Mouse (Mus musculus) midbrain, embryonic 16.5 days (tissue): ENCODE results near the gene Srxn1. TPM values are rescaled to one million over a fixed set of nuclear protein-coding genes. Genes with fewer than 3 reads are reported as not detected.
A peak's percentile ranks its signal among the peaks of the same experiment; 100 is the strongest.

Source experiments
- ATAC-seq: fragments of 200-750 bp; cut with Nextera tagmentation; 2 replicates; pipeline ENCODE4 v1.8.0; 2017; ENCODE audit warnings: moderate TSS enrichment
- H3K27ac ChIP-seq: fragments of 300-500 bp; sonication (generic); 2 replicates; pipeline ENCODE4 v1.5.1; 2014; ENCODE audit warnings: mild to moderate bottlenecking, low read length, mixed read lengths
- H3K27me3 ChIP-seq: fragments of 300-500 bp; sonication (generic); 2 replicates; pipeline ENCODE4 v1.6.1; 2014; ENCODE audit warnings: low read depth, low read length, mixed read lengths; ENCODE audit not compliant: control insufficient read depth, insufficient read depth
- H3K36me3 ChIP-seq: fragments of 300-500 bp; sonication (generic); 2 replicates; pipeline ENCODE4 v1.6.1; 2014; ENCODE audit warnings: mild to moderate bottlenecking, low read length, moderate library complexity, mixed read lengths; ENCODE audit not compliant: control insufficient read depth, insufficient read depth
- H3K4me1 ChIP-seq: fragments of 300-500 bp; sonication (generic); 2 replicates; pipeline ENCODE4 v1.6.1; 2014; ENCODE audit warnings: mild to moderate bottlenecking, low read length, mixed read lengths; ENCODE audit not compliant: control insufficient read depth, insufficient read depth
- H3K4me2 ChIP-seq: fragments of 300-500 bp; sonication (generic); 2 replicates; pipeline ENCODE4 v1.6.1; 2014; ENCODE audit warnings: mild to moderate bottlenecking, low read length, mixed read lengths
- H3K4me3 ChIP-seq: fragments of 300-500 bp; sonication (generic); 2 replicates; pipeline ENCODE4 v1.5.1; 2014; ENCODE audit warnings: low read depth, mild to moderate bottlenecking, low read length, moderate library complexity, mixed read lengths
- H3K9ac ChIP-seq: fragments of 300-500 bp; sonication (generic); 2 replicates; pipeline ENCODE4 v1.6.1; 2014; ENCODE audit warnings: low read depth, low read length, mixed read lengths
- H3K9me3 ChIP-seq: fragments of 300-500 bp; sonication (generic); replicated peaks from 2 replicates; pipeline ENCODE4 v1.6.1; 2014; ENCODE audit warnings: mild to moderate bottlenecking, low read length, mixed read lengths; ENCODE audit not compliant: control insufficient read depth, poor library complexity, severe bottlenecking
- WGBS: fragments of 180-500 bp; shearing (Covaris S2); extraction: QIAGEN DNeasy Blood & Tissue Kit; methylation state at CpG from one replicate; pipeline ENCODE4 v1.1.7; 2014; 5-methylcytosine and 5-hydroxymethylcytosine counted together
- polyA plus RNA-seq: library from polyadenylated mRNA; unstranded; fragments of >200 nt; fragmentation: Nextera tagmentation; extraction: Ambion mirVana; gene quantifications from 2 replicates; pipeline ENCODE4 v1.2.1, GENCODE M21; 2015

The Srxn1 gene
- polyA plus RNA-seq, 1 experiment from 2014 or later, result 25.4 TPM

DNA sequence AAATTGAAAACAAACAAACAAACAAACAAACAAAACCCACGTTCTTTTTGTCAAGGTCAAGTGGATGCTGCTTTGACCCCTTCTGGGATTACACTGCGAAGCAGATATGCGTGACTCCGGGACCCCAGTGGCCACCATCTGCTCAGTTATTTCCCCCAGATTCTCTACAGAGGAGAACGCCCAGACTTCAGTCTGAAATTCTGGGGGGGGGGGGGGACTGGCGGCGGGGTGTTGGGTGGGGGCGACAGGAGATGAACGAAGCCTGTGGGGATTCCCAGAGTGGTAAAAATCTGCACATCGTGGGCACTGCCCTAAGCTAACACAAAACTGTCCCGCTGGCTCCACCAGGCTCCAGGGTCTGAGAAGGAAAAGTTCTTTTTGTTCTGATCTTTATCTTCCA is 37.3 kb downstream of the Srxn1 start:
- no peak overlapping the region for H3K27ac ChIP-seq
- H3K9me3 ChIP-seq, result no peaks in the 10 kb centered on the region
- no peak for ATAC-seq
- H3K27me3 ChIP-seq, result peaks cover 42% of the 10 kb centered on the region
- H3K4me3 ChIP-seq, result no peak overlapping the region
- H3K4me1 ChIP-seq, result peaks cover 20% of the 10 kb centered on the region
- H3K36me3 ChIP-seq, result no peaks in the 10 kb centered on the region
- peak overlapping the region; percentile 48; the same call in 1 of the 2 replicates for H3K9ac ChIP-seq
- H3K4me2 ChIP-seq, result peak overlapping the region; percentile 50
- 2% methylated on average over 11 of the region's 11 CpGs for WGBS

DNA sequence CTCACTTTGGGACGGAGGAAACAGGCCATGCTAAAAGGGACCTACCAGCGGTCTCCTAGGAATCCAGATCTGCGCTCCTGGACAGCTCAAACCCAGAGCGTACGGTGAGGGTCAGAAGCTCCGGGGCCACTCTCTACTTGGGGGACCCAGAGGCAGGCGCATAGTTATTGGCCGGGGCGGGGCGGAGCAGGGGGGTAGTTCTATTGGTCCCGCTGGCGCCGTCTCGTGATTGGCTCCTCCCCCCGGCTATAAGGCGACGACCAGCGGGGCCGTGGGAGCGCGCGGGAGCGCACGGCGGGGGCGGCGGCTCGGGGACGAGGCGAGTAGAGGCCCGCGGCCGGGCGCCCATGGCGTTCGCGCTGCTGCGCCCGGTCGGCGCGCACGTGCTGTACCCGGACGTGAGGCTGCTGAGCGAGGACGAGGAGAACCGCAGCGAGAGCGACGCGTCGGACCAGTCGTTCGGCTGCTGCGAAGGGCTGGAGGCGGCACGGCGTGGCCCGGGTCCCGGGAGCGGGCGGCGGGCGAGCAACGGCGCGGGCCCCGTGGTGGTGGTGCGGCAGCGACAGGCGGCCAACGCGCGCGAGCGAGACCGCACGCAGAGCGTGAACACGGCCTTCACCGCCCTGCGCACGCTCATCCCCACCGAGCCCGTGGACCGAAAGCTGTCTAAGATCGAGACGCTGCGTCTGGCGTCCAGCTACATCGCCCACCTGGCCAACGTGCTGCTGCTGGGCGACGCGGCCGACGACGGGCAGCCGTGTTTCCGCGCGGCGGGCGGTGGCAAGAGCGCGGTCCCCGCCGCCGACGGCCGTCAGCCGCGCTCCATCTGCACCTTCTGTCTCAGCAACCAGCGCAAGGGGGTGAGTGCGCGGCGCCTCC is 38.2 kb downstream of the Srxn1 start, which contains the start of gene Tcf15:
Gene Tcf15, plus strand, starts transcription at position 283 of the 879 bp plus-strand sequence.
- H3K27me3 ChIP-seq, result peaks cover 42% of the 10 kb centered on the region
- WGBS, result under 1% methylated on average over 98 of the region's 118 CpGs
- peak within 1 kb of the TSS; percentile 58 for H3K9ac ChIP-seq
- ATAC-seq, result peak; percentile 64
- peak within 1 kb of the TSS; percentile 45 for H3K4me3 ChIP-seq
- H3K9me3 ChIP-seq, result no peaks in the 10 kb centered on the region
- peak within 1 kb of the TSS; percentile 67 for H3K4me2 ChIP-seq
- H3K4me1 ChIP-seq, result peaks cover 20% of the 10 kb centered on the region
- H3K27ac ChIP-seq, result no peak within 1 kb of the TSS
- H3K36me3 ChIP-seq, result no peaks in the 10 kb centered on the region

- peak overlapping the region; percentile 58 for H3K9ac ChIP-seq
- peak overlapping the region; percentile 45 for H3K4me3 ChIP-seq
- no peaks in the 10 kb centered on the region for H3K9me3 ChIP-seq
- 22% methylated on average over 9 of the region's 9 CpGs for WGBS
- peaks cover 42% of the 10 kb centered on the region for H3K27me3 ChIP-seq
- H3K4me1 ChIP-seq, result peaks cover 20% of the 10 kb centered on the region
- ATAC-seq, result no peak
- H3K4me2 ChIP-seq, result peak overlapping the region; percentile 67
- no peaks in the 10 kb centered on the region for H3K36me3 ChIP-seq
- no peak overlapping the region for H3K27ac ChIP-seq
Measured at GRCm38 (mm10) chr2:152144158-152144450, 38.8 kb downstream of the Srxn1 start.

GRCm38 (mm10) chr2:152144501-152144900 is 39.2 kb downstream of the Srxn1 start:
- Histone ChIP-seq H3K9me3 (no peaks in the 10 kb centered on the region), H3K27me3 (peaks cover 42% of the 10 kb centered on the region), H3K27ac (no peak overlapping the region), H3K36me3 (no peaks in the 10 kb centered on the region), H3K4me2 (no peak overlapping the region), H3K4me1 (peaks cover 20% of the 10 kb centered on the region), H3K9ac (no peak overlapping the region), H3K4me3 (no peak overlapping the region)
- 62% methylated on average over 5 of the region's 5 CpGs for WGBS
- no peak for ATAC-seq

- H3K4me1 ChIP-seq, result peaks cover 20% of the 10 kb centered on the region
- H3K27me3 ChIP-seq, result peaks cover 37% of the 10 kb centered on the region
- H3K4me3 ChIP-seq, result no peak overlapping the region
- H3K4me2 ChIP-seq, result no peak overlapping the region
- no peak for ATAC-seq
- H3K9ac ChIP-seq, result no peak overlapping the region
- H3K9me3 ChIP-seq, result no peaks in the 10 kb centered on the region
- H3K36me3 ChIP-seq, result no peaks in the 10 kb centered on the region
- no peak overlapping the region for H3K27ac ChIP-seq
- 57% methylated on average over 2 of the region's 2 CpGs for WGBS
Measured at GRCm38 (mm10) chr2:152145711-152146110, 40.4 kb downstream of the Srxn1 start.

GRCm38 (mm10) chr2:152147079-152147478 is 41.8 kb downstream of the Srxn1 start:
- 62% methylated on average over 3 of the region's 3 CpGs for WGBS
- Histone ChIP-seq H3K9me3 (no peaks in the 10 kb centered on the region), H3K27me3 (peaks cover 29% of the 10 kb centered on the region), H3K9ac (no peak overlapping the region), H3K4me2 (no peak overlapping the region), H3K4me1 (peaks cover 15% of the 10 kb centered on the region), H3K36me3 (no peaks in the 10 kb centered on the region), H3K27ac (no peak overlapping the region), H3K4me3 (no peak overlapping the region)
- ATAC-seq, result no peak

DNA sequence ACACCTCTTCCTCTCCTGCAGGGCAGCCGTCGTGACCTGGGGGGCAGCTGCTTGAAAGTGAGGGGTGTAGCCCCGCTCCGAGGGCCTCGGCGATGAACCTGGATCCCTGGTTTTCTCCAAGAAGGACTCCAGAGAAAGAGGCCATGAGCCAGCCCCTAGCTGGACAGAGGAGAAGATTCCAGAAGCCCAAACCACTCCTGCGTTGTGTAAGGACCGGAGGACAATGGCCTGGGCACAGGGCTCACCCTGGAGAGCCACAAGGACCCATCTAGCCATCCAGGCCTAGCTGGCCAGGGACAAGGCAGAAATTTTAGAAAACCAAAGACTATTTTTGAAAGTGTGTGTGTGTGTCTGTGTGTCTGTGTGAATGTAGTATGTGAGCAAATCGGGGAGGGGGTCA is 43.4 kb downstream of the Srxn1 start:
- no peak for ATAC-seq
- peaks cover 6% of the 10 kb centered on the region for H3K4me1 ChIP-seq
- 88% methylated on average over 9 of the region's 9 CpGs for WGBS
- no peaks in the 10 kb centered on the region for H3K36me3 ChIP-seq
- peaks cover 24% of the 10 kb centered on the region for H3K27me3 ChIP-seq
- no peak overlapping the region for H3K4me3 ChIP-seq
- no peaks in the 10 kb centered on the region for H3K9me3 ChIP-seq
- H3K4me2 ChIP-seq, result no peak overlapping the region
- no peak overlapping the region for H3K27ac ChIP-seq
- H3K9ac ChIP-seq, result no peak overlapping the region

DNA sequence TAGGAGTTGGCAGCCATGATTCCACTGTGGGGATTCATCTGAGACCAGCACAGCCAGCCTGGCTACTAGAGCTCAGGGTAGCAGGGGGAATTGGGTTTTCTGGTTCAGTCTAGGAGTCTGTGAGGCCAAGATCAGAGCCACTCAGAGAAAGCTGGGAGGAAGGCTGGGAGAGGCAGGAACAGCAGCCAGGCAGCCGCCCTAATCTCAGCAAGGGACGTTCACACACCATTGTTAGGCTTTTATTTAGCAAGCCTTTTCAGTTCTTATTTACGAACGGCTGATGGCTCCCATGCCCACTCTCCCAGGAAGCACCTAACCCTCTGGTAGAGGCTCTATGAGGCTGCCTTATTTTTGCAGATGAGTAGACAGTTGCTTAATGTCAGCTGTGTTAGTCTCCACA is 44.6 kb downstream of the Srxn1 start:
- Histone ChIP-seq H3K4me2 (no peak overlapping the region), H3K9ac (no peak overlapping the region), H3K9me3 (no peaks in the 10 kb centered on the region), H3K4me3 (no peak overlapping the region), H3K36me3 (no peaks in the 10 kb centered on the region), H3K27ac (no peak overlapping the region), H3K4me1 (no peaks in the 10 kb centered on the region), H3K27me3 (peaks cover 12% of the 10 kb centered on the region)
- no peak for ATAC-seq
- WGBS, result 14% methylated on average over 4 of the region's 4 CpGs

DNA sequence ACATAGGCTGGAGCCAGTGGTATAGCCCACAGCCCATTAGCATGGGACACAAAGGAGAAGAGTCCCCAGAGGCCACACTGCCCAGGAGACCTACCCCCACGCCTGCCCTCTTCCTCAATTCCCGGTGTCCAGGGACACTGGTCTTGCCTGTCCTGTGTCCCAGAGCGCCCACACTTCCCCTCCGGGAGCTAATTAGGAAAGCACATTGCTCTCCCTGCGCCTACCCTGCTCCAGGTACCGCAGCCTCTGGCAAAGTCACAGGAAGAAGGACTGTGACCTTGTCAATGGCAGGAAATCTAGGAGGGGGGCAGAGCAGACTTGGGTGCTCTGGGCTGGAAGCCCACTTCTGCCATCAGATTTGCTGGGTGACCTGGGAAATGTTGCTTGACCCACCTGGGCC is 45.1 kb downstream of the Srxn1 start:
- Histone ChIP-seq H3K4me1 (no peaks in the 10 kb centered on the region), H3K9ac (no peak overlapping the region), H3K4me3 (no peak overlapping the region), H3K27me3 (peaks cover 7% of the 10 kb centered on the region; the same call in 1 of the 2 replicates), H3K36me3 (no peaks in the 10 kb centered on the region), H3K27ac (no peak overlapping the region), H3K9me3 (no peaks in the 10 kb centered on the region), H3K4me2 (no peak overlapping the region)
- ATAC-seq, result no peak
- WGBS, result 62% methylated on average over 6 of the region's 6 CpGs
